Comparison of ENCODE assay signal across 8 mouse cellular contexts in the genomic region with DNA sequence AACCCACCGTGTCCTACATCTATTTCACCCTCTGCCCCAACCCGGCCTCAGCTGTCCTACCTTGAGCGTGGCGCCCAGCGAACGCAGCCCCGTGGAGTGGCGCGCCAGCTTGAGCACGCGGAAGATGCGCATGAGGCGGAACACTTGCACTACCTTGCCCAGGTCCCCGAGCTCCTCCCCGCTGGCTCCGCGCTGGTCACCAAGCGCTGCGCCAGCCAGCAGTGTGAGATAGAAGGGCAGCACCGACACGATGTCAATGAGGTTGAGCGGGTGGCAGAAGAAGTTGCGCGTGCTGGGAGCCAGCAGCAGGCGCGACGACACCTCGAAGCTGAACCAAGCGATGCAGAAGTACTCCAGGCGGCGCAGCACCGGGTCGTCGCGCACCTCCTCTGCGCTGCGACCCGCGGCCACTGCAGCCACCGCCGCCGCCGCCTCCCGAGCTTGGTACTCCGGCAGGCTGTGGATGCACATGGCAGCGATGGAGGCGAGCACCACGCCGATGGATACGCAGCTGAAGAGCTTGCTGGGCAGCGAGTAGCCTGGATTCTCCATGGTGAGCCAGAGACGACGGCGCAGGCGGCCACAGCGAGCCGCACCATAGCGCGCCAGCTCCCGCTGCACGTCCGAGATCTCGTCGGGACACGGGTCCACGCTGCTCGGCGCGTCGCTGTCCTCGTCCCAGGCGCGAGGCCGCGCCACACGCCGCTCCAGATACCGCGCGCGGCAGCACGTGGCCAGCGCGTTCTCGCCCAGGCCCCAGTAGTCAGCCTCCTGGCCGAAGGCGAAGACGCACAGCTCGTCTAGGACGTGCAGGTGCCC. TPM values are rescaled to one million over a fixed set of nuclear protein-coding genes. Genes with fewer than 3 reads are reported as not detected.
A peak's percentile ranks its signal among the peaks of the same experiment; 100 is the strongest.
DNase-seq lines count a peak whose midpoint lies in the region; ATAC-seq and TF ChIP-seq lines count a peak whose summit lies in the region.

No protein-coding gene starts in this region.

- no peak for TF ChIP-seq CTCF in gastrocnemius, adult 2 months (IDR thresholded peaks at IDR 0.05)

- no peak overlapping the region for H3K27ac ChIP-seq in gastrocnemius, adult 2 months
- H3K27ac ChIP-seq in liver, embryonic 15.5 days (replicated peaks): no peak overlapping the region

- peak overlapping the region; percentile 43 for H3K4me2 ChIP-seq in liver, embryonic 15.5 days

- H3K36me3 ChIP-seq in liver, embryonic 15.5 days (replicated peaks): no peaks in the 10 kb centered on the region

- peak overlapping the region; percentile 37 for H3K4me3 ChIP-seq in gastrocnemius, adult 2 months
- H3K4me3 ChIP-seq in liver, embryonic 15.5 days (replicated peaks): 0 out of 2 replicates have a peak overlapping the region, but pooled peaks have one; percentile 1

- WGBS in liver, embryonic 15.5 days (ENCODE audit: insufficient replicate concordance): 10% methylated on average over 90 of the region's 90 CpGs

- intact Hi-C loops in gastrocnemius, adult 2 months (cut with DNase I): no loop called here
- intact Hi-C loops in gastrocnemius, postnatal 14 days (cut with DNase I; ENCODE audit: low total_unique reads): no loop called here

- no peaks in the 10 kb centered on the region for H3K9me3 ChIP-seq in liver, embryonic 15.5 days (replicated peaks)

- peaks cover 7% of the 10 kb centered on the region; the same call in 1 of the 2 replicates for H3K4me1 ChIP-seq in liver, embryonic 15.5 days (replicated peaks)

- DNase-seq in gastrocnemius, adult 2 months: no peak
- DNase-seq in gastrocnemius, postnatal 14 days: no peak
- DNase-seq in thymus, postnatal 4 days: peak; percentile 25
- DNase-seq in thymus, postnatal 10 days (ENCODE audit: low spot score in 2 of 2): no peak
- no peak for DNase-seq in thymus, adult 18-20 months
- DNase-seq in adrenal gland, postnatal 36 days: no peak

- no peak overlapping the region for H3K9ac ChIP-seq in liver, embryonic 15.5 days

- ATAC-seq in liver, embryonic 15.5 days (ENCODE audit: insufficient read depth): no peak
- no peak for ATAC-seq in monocyte, adult 5-6 weeks (replicated peaks; ENCODE audit: insufficient number of reproducible peaks, low FRiP score, low TSS enrichment, poor library complexity, severe bottlenecking)

- peaks cover 74% of the 10 kb centered on the region for H3K27me3 ChIP-seq in liver, embryonic 15.5 days

RNA-seq across cellular contexts. Expression of gene Kcns1, which starts 3.0 kb away (rescaled TPM):
- total RNA-seq in gastrocnemius, adult 2 months (2021): 1 to 10 TPM in 1 of 2 experiments, under 1 TPM in 1; 0.31 to 1.0 TPM
- total RNA-seq in gastrocnemius, postnatal 14 days (2021): 1 to 10 TPM; 1.2 to 2.8 TPM
- not detected in 2 replicates for polyA plus RNA-seq in liver, embryonic 15.5 days (2015; fragmentation: Nextera tagmentation; extraction: Ambion mirVana)
- not detected in 3 replicates for total RNA-seq in monocyte, adult 5-6 weeks (2017)
- not detected for total RNA-seq in adrenal gland, postnatal 36 days (2021)

RNA-seq across cellular contexts. Expression of gene Wfdc5, which starts 14.6 kb away (rescaled TPM):
- not detected for total RNA-seq in gastrocnemius, adult 2 months (2021)
- total RNA-seq in gastrocnemius, postnatal 14 days (2021): under 1 TPM; 0.44 to 0.62 TPM
- not detected in 2 replicates for polyA plus RNA-seq in liver, embryonic 15.5 days (2015; fragmentation: Nextera tagmentation; extraction: Ambion mirVana)
- total RNA-seq in monocyte, adult 5-6 weeks (2017): not detected in 3 replicates
- not detected for total RNA-seq in adrenal gland, postnatal 36 days (2021)

RNA-seq across cellular contexts. Expression of gene Wfdc12, which starts 22.4 kb away (rescaled TPM):
- not detected for total RNA-seq in gastrocnemius, adult 2 months (2021)
- not detected for total RNA-seq in gastrocnemius, postnatal 14 days (2021)
- not detected in 2 replicates for polyA plus RNA-seq in liver, embryonic 15.5 days (2015; fragmentation: Nextera tagmentation; extraction: Ambion mirVana)
- not detected in 3 replicates for total RNA-seq in monocyte, adult 5-6 weeks (2017)
- total RNA-seq in adrenal gland, postnatal 36 days (2021): 1 to 10 TPM in 1 of 2 experiments, under 1 TPM in 1; 0.43 to 1.4 TPM

RNA-seq across cellular contexts. Expression of gene Wfdc15a, which starts 32.0 kb away (rescaled TPM):
- not detected for total RNA-seq in gastrocnemius, adult 2 months (2021)
- not detected for total RNA-seq in gastrocnemius, postnatal 14 days (2021)
- polyA plus RNA-seq in liver, embryonic 15.5 days (2015; fragmentation: Nextera tagmentation; extraction: Ambion mirVana): not detected in 2 replicates
- not detected in 3 replicates for total RNA-seq in monocyte, adult 5-6 weeks (2017)
- total RNA-seq in adrenal gland, postnatal 36 days (2021): not detected

RNA-seq across cellular contexts. Expression of gene Wfdc15b, which starts 53.5 kb away (rescaled TPM):
- total RNA-seq in gastrocnemius, adult 2 months (2021): not detected
- total RNA-seq in gastrocnemius, postnatal 14 days (2021): not detected
- 0.22 TPM in 1 of 2 replicates, not detected in the other for polyA plus RNA-seq in liver, embryonic 15.5 days (2015; fragmentation: Nextera tagmentation; extraction: Ambion mirVana)
- not detected in 3 replicates for total RNA-seq in monocyte, adult 5-6 weeks (2017)
- not detected for total RNA-seq in adrenal gland, postnatal 36 days (2021)
